Mouse (Mus musculus): ENCODE data around the gene Map4k2.

- TF ChIP-seq CTCF (IDR thresholded peaks at IDR 0.05; ENCODE audit: borderline replicate concordance, insufficient read depth, low read length) (no peak), POLR2A (IDR thresholded peaks at IDR 0.05; ENCODE audit: low read depth, low read length) (no peak)
Measured at GRCm38 (mm10) chr19:6303831-6304230, 37.1 kb upstream of the Map4k2 start.

Data from embryonic fibroblast, embryonic 13.5 days (primary cell).